Mouse (Mus musculus): ENCODE results near the gene Grap2. TPM values are rescaled to one million over a fixed set of nuclear protein-coding genes. Genes with fewer than 3 reads are reported as not detected.

Gene Grap2
- polyA plus RNA-seq, 1 experiment from 2014 or later, result 13.3 TPM

GRCm38 (mm10) chr15:80683151-80683550, 110.8 kb downstream of the Grap2 start:
- ATAC-seq, result no peak
- 69% methylated on average over 6 of the region's 6 CpGs for WGBS (ENCODE audit: insufficient replicate concordance)
- no peaks in the 10 kb centered on the region for H3K36me3 ChIP-seq (replicated peaks; ENCODE audit: insufficient read depth, low read length)
- TF ChIP-seq CTCF (IDR thresholded peaks at IDR 0.05; ENCODE audit: low read depth) (no peak), EP300 (IDR thresholded peaks at IDR 0.05; ENCODE audit: low read depth) (no peak)
- H3K9me3 ChIP-seq (ENCODE audit: low read length), result no peaks in the 10 kb centered on the region
- no peak overlapping the region for H3K4me2 ChIP-seq (ENCODE audit: low read depth, low read length)
- H3K27me3 ChIP-seq (ENCODE audit: insufficient read depth, low read length), result no peaks in the 10 kb centered on the region
- DNase-seq, result no peak
- peaks cover 54% of the 10 kb centered on the region for H3K4me1 ChIP-seq (ENCODE audit: insufficient read depth)
- 0 out of 2 replicates have a peak overlapping the region, but pooled peaks have one; percentile 75 for H3K27ac ChIP-seq (ENCODE audit: low read depth)
- no peak overlapping the region for H3K4me3 ChIP-seq (ENCODE audit: low read depth, low read length)
- H3K9ac ChIP-seq (replicated peaks), result no peak overlapping the region

GRCm38 (mm10) chr15:80683990-80684389, 111.6 kb downstream of the Grap2 start:
- H3K27ac ChIP-seq (ENCODE audit: low read depth), result no peak overlapping the region
- H3K27me3 ChIP-seq (ENCODE audit: insufficient read depth, low read length), result no peaks in the 10 kb centered on the region
- H3K9me3 ChIP-seq (ENCODE audit: low read length), result no peaks in the 10 kb centered on the region
- 68% methylated on average over 3 of the region's 3 CpGs for WGBS (ENCODE audit: insufficient replicate concordance)
- no peak overlapping the region for H3K9ac ChIP-seq (replicated peaks)
- no peak overlapping the region for H3K4me3 ChIP-seq (ENCODE audit: low read depth, low read length)
- H3K4me2 ChIP-seq (ENCODE audit: low read depth, low read length), result no peak overlapping the region
- ATAC-seq (no peak), DNase-seq (no peak)
- H3K36me3 ChIP-seq (replicated peaks; ENCODE audit: insufficient read depth, low read length), result no peaks in the 10 kb centered on the region
- H3K4me1 ChIP-seq (ENCODE audit: insufficient read depth), result peaks cover 55% of the 10 kb centered on the region
- TF ChIP-seq EP300 (IDR thresholded peaks at IDR 0.05; ENCODE audit: low read depth), result no peak
- TF ChIP-seq CTCF (IDR thresholded peaks at IDR 0.05; ENCODE audit: low read depth), result no peak

- Histone ChIP-seq H3K27ac (ENCODE audit: low read depth) (peak overlapping the region; percentile 63), H3K9me3 (ENCODE audit: low read length) (no peaks in the 10 kb centered on the region), H3K4me3 (ENCODE audit: low read depth, low read length) (no peak overlapping the region), H3K27me3 (ENCODE audit: insufficient read depth, low read length) (no peaks in the 10 kb centered on the region), H3K9ac (replicated peaks) (no peak overlapping the region; the same call in 1 of the 2 replicates), H3K4me2 (ENCODE audit: low read depth, low read length) (no peak overlapping the region), H3K36me3 (replicated peaks; ENCODE audit: insufficient read depth, low read length) (no peaks in the 10 kb centered on the region), H3K4me1 (ENCODE audit: insufficient read depth) (peaks cover 47% of the 10 kb centered on the region)
- TF ChIP-seq CTCF (IDR thresholded peaks at IDR 0.05; ENCODE audit: low read depth) (no peak), EP300 (IDR thresholded peaks at IDR 0.05; ENCODE audit: low read depth) (no peak)
- ATAC-seq (peak; percentile 28; the same call in 1 of the 2 replicates), DNase-seq (no peak)
- WGBS (ENCODE audit: insufficient replicate concordance), result 36% methylated on average over 8 of the region's 8 CpGs
These were observed 112.6 kb downstream of the Grap2 start for GRCm38 (mm10) chr15:80684786-80685602.

GRCm38 (mm10) chr15:80685603-80685895, 113.2 kb downstream of the Grap2 start:
- DNase-seq (no peak), ATAC-seq (no peak)
- Histone ChIP-seq H3K27ac (ENCODE audit: low read depth) (no peak overlapping the region), H3K4me3 (ENCODE audit: low read depth, low read length) (no peak overlapping the region), H3K36me3 (replicated peaks; ENCODE audit: insufficient read depth, low read length) (no peaks in the 10 kb centered on the region), H3K4me1 (ENCODE audit: insufficient read depth) (peaks cover 46% of the 10 kb centered on the region), H3K9ac (replicated peaks) (no peak overlapping the region; the same call in 1 of the 2 replicates), H3K4me2 (ENCODE audit: low read depth, low read length) (no peak overlapping the region), H3K27me3 (ENCODE audit: insufficient read depth, low read length) (no peaks in the 10 kb centered on the region), H3K9me3 (ENCODE audit: low read length) (no peaks in the 10 kb centered on the region)
- 64% methylated on average over 7 of the region's 7 CpGs for WGBS (ENCODE audit: insufficient replicate concordance)
- no peak for TF ChIP-seq EP300 (IDR thresholded peaks at IDR 0.05; ENCODE audit: low read depth)
- TF ChIP-seq CTCF (IDR thresholded peaks at IDR 0.05; ENCODE audit: low read depth), result no peak

GRCm38 (mm10) chr15:80688536-80688935, 116.1 kb downstream of the Grap2 start:
- Histone ChIP-seq H3K27me3 (ENCODE audit: insufficient read depth, low read length) (no peaks in the 10 kb centered on the region), H3K4me3 (ENCODE audit: low read depth, low read length) (no peak overlapping the region), H3K9ac (replicated peaks) (no peak overlapping the region), H3K27ac (ENCODE audit: low read depth) (no peak overlapping the region), H3K4me1 (ENCODE audit: insufficient read depth) (peaks cover 21% of the 10 kb centered on the region), H3K9me3 (ENCODE audit: low read length) (no peaks in the 10 kb centered on the region), H3K36me3 (replicated peaks; ENCODE audit: insufficient read depth, low read length) (no peaks in the 10 kb centered on the region), H3K4me2 (ENCODE audit: low read depth, low read length) (no peak overlapping the region)
- DNase-seq (no peak), ATAC-seq (no peak)
- WGBS (ENCODE audit: insufficient replicate concordance), result 42% methylated on average over 7 of the region's 7 CpGs
- no peak for TF ChIP-seq CTCF (IDR thresholded peaks at IDR 0.05; ENCODE audit: low read depth)
- TF ChIP-seq EP300 (IDR thresholded peaks at IDR 0.05; ENCODE audit: low read depth), result no peak

GRCm38 (mm10) chr15:80693492-80693891, 121.1 kb downstream of the Grap2 start:
- Histone ChIP-seq H3K36me3 (replicated peaks; ENCODE audit: insufficient read depth, low read length) (no peaks in the 10 kb centered on the region), H3K4me3 (ENCODE audit: low read depth, low read length) (no peak overlapping the region), H3K4me1 (ENCODE audit: insufficient read depth) (peaks cover 6% of the 10 kb centered on the region; the same call in 1 of the 2 replicates), H3K4me2 (ENCODE audit: low read depth, low read length) (no peak overlapping the region), H3K9me3 (ENCODE audit: low read length) (no peaks in the 10 kb centered on the region), H3K9ac (replicated peaks) (no peak overlapping the region), H3K27me3 (ENCODE audit: insufficient read depth, low read length) (no peaks in the 10 kb centered on the region), H3K27ac (ENCODE audit: low read depth) (no peak overlapping the region)
- DNase-seq (no peak), ATAC-seq (no peak)
- 63% methylated on average over 3 of the region's 3 CpGs for WGBS (ENCODE audit: insufficient replicate concordance)
- no peak for TF ChIP-seq EP300 (IDR thresholded peaks at IDR 0.05; ENCODE audit: low read depth)
- no peak for TF ChIP-seq CTCF (IDR thresholded peaks at IDR 0.05; ENCODE audit: low read depth)

Measured in liver, postnatal 0 days (tissue).